10 mouse cellular contexts compared by ENCODE assay signal in the genomic region with DNA sequence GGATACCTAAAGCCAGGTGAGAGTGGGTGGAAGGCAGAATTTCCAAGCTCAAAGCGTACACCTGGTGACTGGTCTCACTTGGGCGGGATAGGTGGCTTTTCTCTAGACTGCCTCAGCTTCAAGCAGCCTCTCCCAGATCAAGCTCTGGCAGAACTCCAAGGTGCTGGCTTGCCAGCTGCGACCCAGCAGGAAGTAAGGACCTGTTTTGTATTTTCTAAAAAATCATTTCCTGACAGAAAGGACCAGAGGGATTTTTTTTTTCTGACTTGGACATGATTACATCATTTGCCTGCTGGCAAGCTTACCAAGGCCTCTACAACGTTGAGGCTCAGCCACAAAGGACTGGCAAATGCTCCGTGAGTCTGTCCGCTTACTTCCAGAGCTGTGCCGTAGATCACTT. TPM values are rescaled to one million over a fixed set of nuclear protein-coding genes. Genes with fewer than 3 reads are reported as not detected.
A peak's percentile ranks its signal among the peaks of the same experiment; 100 is the strongest.
DNase-seq lines count a peak whose midpoint lies in the region; ATAC-seq and TF ChIP-seq lines count a peak whose summit lies in the region.
"Had no signal": no experiment of that assay in that cellular context is flagged by ENCODE, and none has a peak within 500 bp of the region (broad histone marks: within the 10 kb centered on the region; RNA-seq: fewer than 3 reads in every experiment).

No protein-coding gene starts in this region.

- DNase-seq in midbrain, postnatal 0 days (ENCODE audit: low spot score), result peak; percentile 48
- DNase-seq in midbrain, embryonic 11.5 days (ENCODE audit: low spot score, missing footprints), result no peak
- peak; percentile 71 for DNase-seq in heart, postnatal 4 days
- DNase-seq in skeletal muscle tissue, adult 2 months (ENCODE audit: low read depth, low spot score), result peak; percentile 67
- DNase-seq in urinary bladder, postnatal 10 days (ENCODE audit: low spot score), result no peak

- H3K9me3 ChIP-seq in midbrain, postnatal 0 days (ENCODE audit: low read length), result no peaks in the 10 kb centered on the region
- H3K9me3 ChIP-seq in midbrain, embryonic 11.5 days (ENCODE audit: control insufficient read depth, low read length), result no peaks in the 10 kb centered on the region
- H3K9me3 ChIP-seq in forebrain, embryonic 15.5 days, result no peaks in the 10 kb centered on the region
- H3K9me3 ChIP-seq: hindbrain, embryonic 15.5 days; neural tube, embryonic 12.5 days had no signal

- H3K4me2 ChIP-seq in midbrain, postnatal 0 days (ENCODE audit: low read depth, low read length, poor library complexity, severe bottlenecking), result no peak overlapping the region
- no peak overlapping the region for H3K4me2 ChIP-seq in midbrain, embryonic 11.5 days
- no peak overlapping the region for H3K4me2 ChIP-seq in forebrain, embryonic 15.5 days (replicated peaks)
- H3K4me2 ChIP-seq: hindbrain, embryonic 15.5 days; neural tube, embryonic 12.5 days had no signal

- no peaks in the 10 kb centered on the region for H3K36me3 ChIP-seq in midbrain, postnatal 0 days (ENCODE audit: insufficient read depth, low read length)
- no peaks in the 10 kb centered on the region for H3K36me3 ChIP-seq in midbrain, embryonic 11.5 days (ENCODE audit: control insufficient read depth, insufficient read depth, low read length)
- H3K36me3 ChIP-seq in forebrain, embryonic 15.5 days, result no peaks in the 10 kb centered on the region
- H3K36me3 ChIP-seq: hindbrain, embryonic 15.5 days; neural tube, embryonic 12.5 days had no signal

- H3K4me3 ChIP-seq in midbrain, postnatal 0 days (ENCODE audit: low read depth, low read length), result no peak overlapping the region
- H3K4me3 ChIP-seq in midbrain, embryonic 11.5 days (ENCODE audit: low read depth, low read length), result no peak overlapping the region
- no peak overlapping the region for H3K4me3 ChIP-seq in forebrain, embryonic 15.5 days
- H3K4me3 ChIP-seq: hindbrain, embryonic 15.5 days; neural tube, embryonic 12.5 days had no signal

- H3K4me1 ChIP-seq in midbrain, postnatal 0 days (ENCODE audit: insufficient read depth, low read length), result peaks cover 3% of the 10 kb centered on the region; the same call in 1 of the 2 replicates
- peaks cover 3% of the 10 kb centered on the region for H3K4me1 ChIP-seq in midbrain, embryonic 11.5 days (ENCODE audit: control insufficient read depth, insufficient read depth, low read length)
- H3K4me1 ChIP-seq in forebrain, embryonic 15.5 days, result peaks cover 17% of the 10 kb centered on the region

- H3K27ac ChIP-seq in midbrain, postnatal 0 days (ENCODE audit: low read depth, low read length), result no peak overlapping the region
- no peak overlapping the region for H3K27ac ChIP-seq in midbrain, embryonic 11.5 days (ENCODE audit: low read depth, low read length)
- H3K27ac ChIP-seq in forebrain, embryonic 15.5 days (replicated peaks), result no peak overlapping the region
- H3K27ac ChIP-seq: hindbrain, embryonic 15.5 days; neural tube, embryonic 12.5 days had no signal

- TF ChIP-seq CTCF in midbrain, postnatal 0 days (IDR thresholded peaks at IDR 0.05), result no peak

- 46% methylated on average over 7 of the region's 7 CpGs for WGBS in midbrain, postnatal 0 days
- 75% methylated on average over 7 of the region's 7 CpGs for WGBS in midbrain, embryonic 11.5 days
- 34% methylated on average over 7 of the region's 7 CpGs for WGBS in forebrain, embryonic 15.5 days

- H3K9ac ChIP-seq in midbrain, postnatal 0 days (replicated peaks; ENCODE audit: low read length, poor library complexity, severe bottlenecking), result no peak overlapping the region
- no peak overlapping the region for H3K9ac ChIP-seq in midbrain, embryonic 11.5 days (ENCODE audit: low read length)
- H3K9ac ChIP-seq in forebrain, embryonic 15.5 days (replicated peaks), result no peak overlapping the region
- H3K9ac ChIP-seq: hindbrain, embryonic 15.5 days; neural tube, embryonic 12.5 days had no signal

- H3K27me3 ChIP-seq in midbrain, postnatal 0 days (ENCODE audit: insufficient read depth, low read length), result no peaks in the 10 kb centered on the region
- H3K27me3 ChIP-seq in midbrain, embryonic 11.5 days (ENCODE audit: control insufficient read depth, insufficient read depth, low read length), result peaks cover 6% of the 10 kb centered on the region; the same call in 1 of the 2 replicates
- peaks cover 4% of the 10 kb centered on the region; the same call in 1 of the 2 replicates for H3K27me3 ChIP-seq in forebrain, embryonic 15.5 days

- ATAC-seq in midbrain, postnatal 0 days (ENCODE audit: low FRiP score), result no peak
- no peak for ATAC-seq in midbrain, embryonic 11.5 days (ENCODE audit: low FRiP score)
- ATAC-seq in cerebellum, adult (ENCODE audit: insufficient number of reproducible peaks, low FRiP score, low TSS enrichment), result peak; percentile 71
- no peak for ATAC-seq in megakaryocyte-erythroid progenitor cell, adult 5-6 weeks (replicated peaks; ENCODE audit: low FRiP score, low TSS enrichment, poor library complexity, severe bottlenecking)
- no peak for ATAC-seq in forebrain, embryonic 15.5 days (replicated peaks)

RNA-seq across cellular contexts. Expression of a gene that starts 3.5 kb away (rescaled TPM):
- not detected in 2 replicates for total RNA-seq in midbrain, postnatal 0 days (2014; rRNA removed)
- polyA plus RNA-seq in midbrain, postnatal 0 days (2015; fragmentation: Nextera tagmentation; extraction: Ambion mirVana), result 0.14 TPM in 1 of 2 replicates, not detected in the other
- not detected in 2 replicates for polyA plus RNA-seq in midbrain, embryonic 11.5 days (2014; fragmentation: Nextera tagmentation; extraction: Ambion mirVana)
- total RNA-seq in heart, postnatal 4 days (2021), result not detected
- not detected in 2 replicates for total RNA-seq in megakaryocyte-erythroid progenitor cell, adult 5-6 weeks (2014; fragmentation: Nextera tagmentation)
- total RNA-seq in megakaryocyte-erythroid progenitor cell, adult 5-6 weeks (2017), result 5.2 and 9.9 TPM in 2 replicates
- polyA plus RNA-seq in forebrain, embryonic 15.5 days (2015; fragmentation: Nextera tagmentation; extraction: Ambion mirVana), result not detected in 2 replicates
- polyA plus RNA-seq: hindbrain, embryonic 15.5 days; neural tube, embryonic 12.5 days had no signal

RNA-seq across cellular contexts. Expression of a gene that starts 9.1 kb away (rescaled TPM):
- not detected in 2 replicates for total RNA-seq in midbrain, postnatal 0 days (2014; rRNA removed)
- polyA plus RNA-seq in midbrain, postnatal 0 days (2015; fragmentation: Nextera tagmentation; extraction: Ambion mirVana), result 0.56 and 0.78 TPM in 2 replicates
- not detected in 2 replicates for polyA plus RNA-seq in midbrain, embryonic 11.5 days (2014; fragmentation: Nextera tagmentation; extraction: Ambion mirVana)
- total RNA-seq in heart, postnatal 4 days (2021), result under 1 TPM; 0.45 to 0.72 TPM
- total RNA-seq in megakaryocyte-erythroid progenitor cell, adult 5-6 weeks (2014; fragmentation: Nextera tagmentation), result not detected in 2 replicates
- 1.5 TPM in 1 of 2 replicates, not detected in the other for total RNA-seq in megakaryocyte-erythroid progenitor cell, adult 5-6 weeks (2017)
- 0.24 TPM in 1 of 2 replicates, not detected in the other for polyA plus RNA-seq in forebrain, embryonic 15.5 days (2015; fragmentation: Nextera tagmentation; extraction: Ambion mirVana)
- polyA plus RNA-seq: neural tube, embryonic 12.5 days had no signal

RNA-seq across cellular contexts. Expression of a gene that starts 30.8 kb away (rescaled TPM):
- total RNA-seq in midbrain, postnatal 0 days (2014; rRNA removed), result 87.4 and 90.9 TPM in 2 replicates
- polyA plus RNA-seq in midbrain, postnatal 0 days (2015; fragmentation: Nextera tagmentation; extraction: Ambion mirVana), result 54.6 and 54.9 TPM in 2 replicates
- 105 and 107 TPM in 2 replicates for polyA plus RNA-seq in midbrain, embryonic 11.5 days (2014; fragmentation: Nextera tagmentation; extraction: Ambion mirVana)
- total RNA-seq in heart, postnatal 4 days (2021), result 10 to 100 TPM; 17.6 to 19.2 TPM
- total RNA-seq in megakaryocyte-erythroid progenitor cell, adult 5-6 weeks (2014; fragmentation: Nextera tagmentation), result 20.6 and 24.1 TPM in 2 replicates
- 16.1 and 19.1 TPM in 2 replicates for total RNA-seq in megakaryocyte-erythroid progenitor cell, adult 5-6 weeks (2017)
- 69.0 and 70.5 TPM in 2 replicates for polyA plus RNA-seq in forebrain, embryonic 15.5 days (2015; fragmentation: Nextera tagmentation; extraction: Ambion mirVana)

Comparison
In these comparisons a context has a peak if more than half of its experiments do, and no peak if none do; other contexts are left out.
1. DNase-seq: peak in midbrain, postnatal 0 days (single experiment), heart, postnatal 4 days (single experiment) and skeletal muscle tissue, adult 2 months (single experiment); none in midbrain, embryonic 11.5 days (single experiment) and urinary bladder, postnatal 10 days (single experiment).